Mouse (Mus musculus) CH12.LX (cell line): ENCODE results near the gene Smpdl3a. TPM values are rescaled to one million over a fixed set of nuclear protein-coding genes. Genes with fewer than 3 reads are reported as not detected.

Experiments used
- DNase-seq: peaks from one replicate; pipeline ENCODE4 v3.0.0-alpha.2; 2013; ENCODE audit errors: extremely low read depth
- H3K27ac ChIP-seq: 2 replicates; pipeline ENCODE4 v1.5.1; 2012; ENCODE audit warnings: low read depth, mild to moderate bottlenecking, control low read depth, moderate library complexity; ENCODE audit not compliant: insufficient read depth
- H3K27me3 ChIP-seq: replicated peaks from 2 replicates; pipeline ENCODE3; 2012; ENCODE audit warnings: inconsistent platforms
- H3K36me3 ChIP-seq, 2 experiments: replicated peaks in 1 of 2; 2 replicates each; pipeline versions ENCODE3 to v1.6.1; 2012; ENCODE audit warnings: inconsistent platforms in 1 of 2, low read length in 1 of 2, mild to moderate bottlenecking in 1 of 2, mixed read lengths in 1 of 2, moderate library complexity in 1 of 2; ENCODE audit not compliant: control insufficient read depth in 1 of 2, insufficient read depth in 1 of 2
- H3K4me1 ChIP-seq, 2 experiments: 2 replicates each; pipeline ENCODE4 v1.6.1; 2012; ENCODE audit warnings: inconsistent platforms in 1 of 2, moderate library complexity in 1 of 2; ENCODE audit not compliant: insufficient read depth in 2 of 2, control insufficient read depth in 1 of 2
- H3K4me2 ChIP-seq: 2 replicates; pipeline ENCODE4 v1.6.1; 2012; ENCODE audit warnings: low read depth, mild to moderate bottlenecking, control low read depth; ENCODE audit not compliant: poor library complexity, insufficient read depth, severe bottlenecking
- H3K4me3 ChIP-seq, 3 experiments: fragments of 150-350 bp in 1 of 3; sonication (generic) in 1 of 3; replicated peaks in 1 of 3; 2 replicates each; pipeline versions ENCODE3 to v1.5.1; 2011 to 2012; ENCODE audit warnings: low read depth in 2 of 3, low read length in 2 of 3, mild to moderate bottlenecking in 2 of 3, moderate library complexity in 2 of 3, control low read depth in 1 of 3, improper control_type of control experiment in 1 of 3, inconsistent platforms in 1 of 3, mixed read lengths in 1 of 3; ENCODE audit not compliant: poor library complexity in 1 of 3
- H3K79me2 ChIP-seq: replicated peaks from 2 replicates; pipeline ENCODE4 v1.6.1; 2012; ENCODE audit warnings: mild to moderate bottlenecking, moderate library complexity; ENCODE audit not compliant: control insufficient read depth, poor library complexity, insufficient read depth, severe bottlenecking; ENCODE audit errors: extremely low read depth
- H3K9ac ChIP-seq: 2 replicates; pipeline ENCODE4 v1.6.1; 2012; ENCODE audit warnings: low read depth, mild to moderate bottlenecking, control low read depth, moderate library complexity; ENCODE audit not compliant: insufficient read depth
- H3K9me3 ChIP-seq: replicated peaks from 2 replicates; pipeline ENCODE3; 2012; ENCODE audit warnings: low read length, inconsistent platforms, mixed read lengths
- CHD1 ChIP-seq: IDR thresholded peaks from 2 replicates; pipeline ENCODE4 v1.6.1; 2012; ENCODE audit warnings: low read depth, low read length, improper control_type of control experiment, inconsistent platforms
- CHD2 ChIP-seq: IDR thresholded peaks from 2 replicates; pipeline ENCODE4 v1.6.1; 2011; ENCODE audit warnings: low read length, improper control_type of control experiment
- CTCF ChIP-seq, 2 experiments: IDR thresholded peaks in 1 of 2; conservative IDR thresholded peaks in 1 of 2; 2 replicates each; pipeline ENCODE4 v1.5.1; 2011 to 2012; ENCODE audit warnings: low read depth in 2 of 2, low read length in 2 of 2, improper control_type of control experiment in 1 of 2, inconsistent platforms in 1 of 2, mild to moderate bottlenecking in 1 of 2, moderate library complexity in 1 of 2
- E2F4 ChIP-seq: IDR thresholded peaks from 2 replicates; pipeline ENCODE4 v1.6.1; 2011; ENCODE audit warnings: low read depth, low read length, improper control_type of control experiment; ENCODE audit not compliant: insufficient replicate concordance
- GABPA ChIP-seq: IDR thresholded peaks from 2 replicates; pipeline ENCODE4 v1.6.1; 2012; ENCODE audit warnings: low read depth, low read length, improper control_type of control experiment, inconsistent platforms; ENCODE audit not compliant: insufficient replicate concordance
- HCFC1 ChIP-seq: IDR thresholded peaks from 2 replicates; pipeline ENCODE4 v1.6.1; 2012; ENCODE audit warnings: low read depth, mild to moderate bottlenecking, inconsistent platforms, low read length, improper control_type of control experiment
- IRF4 ChIP-seq: IDR thresholded peaks from 2 replicates; pipeline ENCODE4 v1.6.1; 2014; ENCODE audit warnings: low read depth, mild to moderate bottlenecking, inconsistent platforms, low read length, improper control_type of control experiment
- JUN ChIP-seq: IDR thresholded peaks from 2 replicates; pipeline ENCODE4 v1.6.1; 2011; ENCODE audit warnings: low read depth, mild to moderate bottlenecking, low read length, improper control_type of control experiment, moderate library complexity; ENCODE audit not compliant: insufficient read depth
- JUND ChIP-seq: conservative IDR thresholded peaks from 2 replicates; pipeline ENCODE4 v1.6.1; 2011; ENCODE audit warnings: low read depth, low read length, improper control_type of control experiment
- KAT2A ChIP-seq: IDR thresholded peaks from 2 replicates; pipeline ENCODE4 v1.6.1; 2012; ENCODE audit warnings: low read length, improper control_type of control experiment, inconsistent platforms; ENCODE audit not compliant: insufficient replicate concordance
- MEF2A ChIP-seq: IDR thresholded peaks from 2 replicates; pipeline ENCODE4 v1.6.1; 2014; ENCODE audit warnings: low read depth, mild to moderate bottlenecking, inconsistent platforms, low read length, improper control_type of control experiment, borderline replicate concordance
- MXI1 ChIP-seq: IDR thresholded peaks from 2 replicates; pipeline ENCODE4 v1.6.1; 2011; ENCODE audit warnings: mild to moderate bottlenecking, low read depth, low read length, improper control_type of control experiment
- MYC ChIP-seq: IDR thresholded peaks from 2 replicates; pipeline ENCODE4 v1.6.1; 2011; ENCODE audit warnings: low read depth, mild to moderate bottlenecking, improper control_type of control experiment, low read length
- NELFE ChIP-seq: IDR thresholded peaks from 2 replicates; pipeline ENCODE4 v1.6.1; 2011; ENCODE audit warnings: low read depth, low read length, improper control_type of control experiment
- NRF1 ChIP-seq: IDR thresholded peaks from 2 replicates; pipeline ENCODE4 v1.6.1; 2014; ENCODE audit warnings: low read depth, mild to moderate bottlenecking, inconsistent platforms, low read length, improper control_type of control experiment, moderate library complexity
- SIN3A ChIP-seq: IDR thresholded peaks from 2 replicates; pipeline ENCODE4 v1.6.1; 2012; ENCODE audit warnings: low read length, improper control_type of control experiment, inconsistent platforms
- SMC3 ChIP-seq: IDR thresholded peaks from 2 replicates; pipeline ENCODE4 v1.6.1; 2011; ENCODE audit warnings: low read depth, low read length, improper control_type of control experiment
- TBP ChIP-seq: conservative IDR thresholded peaks from 2 replicates; pipeline ENCODE4 v1.6.1; 2011; ENCODE audit warnings: low read depth, low read length, improper control_type of control experiment
- TCF12 ChIP-seq: IDR thresholded peaks from 2 replicates; pipeline ENCODE4 v1.6.1; 2014; ENCODE audit warnings: low read depth, mild to moderate bottlenecking, inconsistent platforms, low read length, improper control_type of control experiment
- USF2 ChIP-seq: conservative IDR thresholded peaks from 2 replicates; pipeline ENCODE4 v1.6.1; 2011; ENCODE audit warnings: low read depth, low read length, improper control_type of control experiment
- ZC3H11A ChIP-seq: IDR thresholded peaks from 2 replicates; pipeline ENCODE4 v1.6.1; 2012; ENCODE audit warnings: low read depth, mild to moderate bottlenecking, inconsistent platforms, low read length, improper control_type of control experiment
- ZKSCAN1 ChIP-seq: IDR thresholded peaks from 2 replicates; pipeline ENCODE4 v1.6.1; 2012; ENCODE audit warnings: low read depth, inconsistent platforms, low read length, improper control_type of control experiment, borderline replicate concordance
- ZMIZ1 ChIP-seq: IDR thresholded peaks from 2 replicates; pipeline ENCODE4 v1.6.1; 2012; ENCODE audit warnings: low read depth, mild to moderate bottlenecking, inconsistent platforms, low read length, improper control_type of control experiment
- ZNF384 ChIP-seq: IDR thresholded peaks from 2 replicates; pipeline ENCODE4 v1.6.1; 2012; ENCODE audit warnings: low read depth, low read length, improper control_type of control experiment, inconsistent platforms
- dilution Hi-C: fragments of 300-500 bp; cut with MboI; formaldehyde crosslinking; loops from 2 replicates; pipeline ENCODE4 v1.14.3; 2020; ENCODE audit warnings: low sequenced_read_pairs; ENCODE audit not compliant: extremely low pct_unique_long_range_greater_than_20kb, extremely low pct_ligation_motif_present
- in situ Hi-C: fragments of 300-500 bp; cut with MboI; formaldehyde crosslinking; loops from 3 replicates; pipeline ENCODE4 v1.14.3; 2019; ENCODE audit warnings: low sequenced_read_pairs, low pct_ligation_motif_present, low pct_unique_long_range_greater_than_20kb, mixed read lengths
- polyA plus RNA-seq: library from polyadenylated mRNA; unstranded; fragments of >175 nt; gene quantifications from 2 replicates; pipeline ENCODE4 v1.2.1, GENCODE M21; 2012; ENCODE audit warnings: low read depth; ENCODE audit not compliant: insufficient read length
- total RNA-seq, 2 experiments: library from RNA; depleted of rRNA; stranded (reverse); fragments of 300-350 nt in 1 of 2; fragments of >200 nt in 1 of 2; gene quantifications; 2 replicates each; pipeline ENCODE4 v1.2.3; 2012 to 2014

Smpdl3a gene
- total and polyA plus RNA-seq, 3 experiments: not detected

- H3K4me1 ChIP-seq: no peaks in the 10 kb centered on the region; a peak in 2 of 4 replicates
- no peaks in the 10 kb centered on the region for H3K9me3 ChIP-seq
- no peak for TF ChIP-seq MEF2A
- no peak for TF ChIP-seq TCF12
- in situ Hi-C loops: no loop called here
- no peak overlapping the region for H3K4me2 ChIP-seq
- H3K79me2 ChIP-seq: no peaks in the 10 kb centered on the region
- dilution Hi-C loops: no loop called here
- H3K4me3 ChIP-seq: no peak overlapping the region
- no peak for DNase-seq
- H3K27ac ChIP-seq: no peak overlapping the region
- no peaks in the 10 kb centered on the region for H3K27me3 ChIP-seq
- H3K36me3 ChIP-seq: no peaks in the 10 kb centered on the region
- no peak overlapping the region for H3K9ac ChIP-seq
Observed at GRCm38 (mm10) chr10:57829621-57830020, 35.5 kb downstream of the Smpdl3a start.

- no peak for TF ChIP-seq IRF4
- no peak for TF ChIP-seq ZMIZ1
- no peak for TF ChIP-seq ZC3H11A
- no peak for TF ChIP-seq JUN
- TF ChIP-seq TBP: no peak
- TF ChIP-seq MYC: no peak
- H3K27ac ChIP-seq: no peak overlapping the region
- DNase-seq: no peak
Observed at GRCm38 (mm10) chr10:57835094-57835493, 41.0 kb downstream of the Smpdl3a start.

GRCm38 (mm10) chr10:57835982-57836381, 41.8 kb downstream of the Smpdl3a start:
- DNase-seq: no peak
- Histone ChIP-seq H3K9ac (no peak overlapping the region), H3K27ac (no peak overlapping the region), H3K9me3 (no peaks in the 10 kb centered on the region), H3K36me3 (no peaks in the 10 kb centered on the region), H3K4me3 (no peak overlapping the region), H3K79me2 (no peaks in the 10 kb centered on the region), H3K4me2 (no peak overlapping the region), H3K27me3 (no peaks in the 10 kb centered on the region), H3K4me1 (no peaks in the 10 kb centered on the region; a peak in 1 of 4 replicates)
- in situ Hi-C loops (no loop called here), dilution Hi-C loops (no loop called here)
- TF ChIP-seq MEF2A (no peak), KAT2A (no peak), JUN (no peak), JUND (no peak), CTCF (conservative IDR thresholded peaks at IDR 0.05 in 1 of 2, IDR thresholded peaks at IDR 0.05 in 1 of 2; ENCODE audit: low read depth in 2 of 2, low read length in 2 of 2) (no peak), ZKSCAN1 (no peak), TCF12 (no peak), HCFC1 (no peak), MXI1 (no peak), CHD1 (no peak), ZNF384 (no peak), E2F4 (no peak), NELFE (no peak), SMC3 (no peak), NRF1 (no peak), SIN3A (no peak), ZC3H11A (no peak), USF2 (no peak), CHD2 (no peak), GABPA (no peak)

More at GRCm38 (mm10) chr10:57835094-57835493, 41.0 kb downstream of the Smpdl3a start:
- dilution Hi-C loops (no loop called here), in situ Hi-C loops (no loop called here)
- Histone ChIP-seq H3K36me3 (no peaks in the 10 kb centered on the region), H3K79me2 (no peaks in the 10 kb centered on the region), H3K9me3 (no peaks in the 10 kb centered on the region), H3K27me3 (no peaks in the 10 kb centered on the region), H3K4me1 (no peaks in the 10 kb centered on the region; a peak in 1 of 4 replicates), H3K9ac (no peak overlapping the region), H3K4me3 (no peak overlapping the region), H3K4me2 (no peak overlapping the region)
